Mouse (Mus musculus) embryonic facial prominence, embryonic 10.5 days (tissue): ENCODE data around the gene Gstm2. TPM values are rescaled to one million over a fixed set of nuclear protein-coding genes. Genes with fewer than 3 reads are reported as not detected.
A peak's percentile ranks its signal among the peaks of the same experiment; 100 is the strongest.
"Not testable (repeated sequence)": the region's sequence is repeated elsewhere in the genome, so short reads cannot be mapped to it uniquely, and the experiment has no call there.

Experiments
- DNase-seq: peaks from one replicate; pipeline ENCODE4 v3.0.0-alpha.2; 2017; ENCODE audit warnings: low spot score
- H3K27ac ChIP-seq: fragments of 300-500 bp; sonication (generic); replicated peaks from 2 replicates; pipeline ENCODE4 v1.5.1; 2016; ENCODE audit warnings: mild to moderate bottlenecking
- H3K27me3 ChIP-seq: fragments of 300-500 bp; sonication (generic); replicated peaks from 2 replicates; pipeline ENCODE4 v1.6.1; 2016; ENCODE audit warnings: low read depth, mild to moderate bottlenecking; ENCODE audit not compliant: poor library complexity, severe bottlenecking
- H3K36me3 ChIP-seq: fragments of 300-500 bp; sonication (generic); replicated peaks from 2 replicates; pipeline ENCODE4 v1.6.1; 2016; ENCODE audit warnings: mild to moderate bottlenecking, moderate library complexity
- H3K4me1 ChIP-seq: fragments of 300-500 bp; sonication (generic); 2 replicates; pipeline ENCODE4 v1.6.1; 2016
- H3K4me3 ChIP-seq: fragments of 300-500 bp; sonication (generic); 2 replicates; pipeline ENCODE4 v1.5.1; 2016; ENCODE audit warnings: mild to moderate bottlenecking, moderate library complexity
- H3K9me3 ChIP-seq: fragments of 300-500 bp; sonication (generic); 2 replicates; pipeline ENCODE4 v1.6.1; 2016; ENCODE audit warnings: mild to moderate bottlenecking
- WGBS: fragments of 180-500 bp; shearing (Covaris S2); methylation state at CpG from one replicate; pipeline ENCODE4 v1.1.7; 2016; 5-methylcytosine and 5-hydroxymethylcytosine counted together
- polyA plus RNA-seq: library from polyadenylated mRNA; unstranded; fragments of >200 nt; fragmentation: Nextera tagmentation; extraction: Ambion mirVana; gene quantifications from 2 replicates; pipeline ENCODE4 v1.2.1, GENCODE M21; 2016

The Gstm2 gene
- polyA plus RNA-seq, 1 experiment from 2014 or later = 21.0 TPM

DNA sequence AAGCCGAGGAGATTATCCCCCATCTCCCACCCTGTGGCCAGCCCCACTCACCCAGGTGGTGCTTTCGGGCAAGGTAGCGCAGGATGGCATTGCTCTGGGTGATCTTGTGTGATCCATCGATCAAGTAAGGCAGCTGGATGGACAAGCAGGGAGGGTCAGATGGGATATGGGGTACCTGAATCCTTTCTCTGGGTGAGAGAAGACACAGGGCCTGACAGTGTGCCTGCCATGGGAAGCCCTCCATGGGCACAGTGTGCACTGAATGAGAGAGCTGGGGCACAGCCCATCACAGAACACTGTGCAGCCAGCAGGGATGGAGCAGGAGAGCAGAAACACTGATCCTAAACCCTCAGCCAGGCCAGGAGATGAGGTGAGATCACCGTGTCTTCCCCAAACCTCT lies 30.2 kb upstream of the Gstm2 start:
- peak overlapping the region; percentile 60; the same call in 1 of the 2 replicates for H3K4me3 ChIP-seq
- H3K27ac ChIP-seq, H3K9me3 ChIP-seq, H3K27me3 ChIP-seq, DNase-seq, H3K36me3 ChIP-seq: not testable (repeated sequence)
- 83% methylated on average over 5 of the region's 5 CpGs for WGBS
- H3K4me1 ChIP-seq = peaks cover 22% of the 10 kb centered on the region

DNA sequence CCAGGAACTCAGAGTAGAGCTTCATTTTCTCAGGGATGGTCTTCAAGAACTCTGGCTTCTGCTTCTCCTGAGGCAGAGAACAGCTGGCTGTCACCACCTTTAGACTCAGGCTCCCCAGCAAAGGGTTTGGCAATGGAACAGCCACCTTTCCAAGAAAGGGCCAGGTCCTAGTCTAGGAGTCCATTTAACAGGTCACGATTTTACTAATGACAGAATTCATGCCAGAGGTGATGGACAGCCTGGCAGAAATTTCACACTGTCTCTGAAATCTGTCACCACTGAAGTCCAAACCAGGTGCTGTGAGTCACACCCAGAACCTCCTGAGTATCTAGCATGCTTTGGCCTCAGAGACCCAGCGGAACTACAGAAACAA lies 28.7 kb upstream of the Gstm2 start:
- H3K27ac ChIP-seq = no peak overlapping the region
- peaks cover 22% of the 10 kb centered on the region for H3K4me1 ChIP-seq
- H3K27me3 ChIP-seq = no peaks in the 10 kb centered on the region; the same call in 1 of the 2 replicates
- H3K9me3 ChIP-seq = no peaks in the 10 kb centered on the region
- no peak overlapping the region for H3K4me3 ChIP-seq
- 91% methylated on average over 2 of the region's 2 CpGs for WGBS
- no peak for DNase-seq
- no peaks in the 10 kb centered on the region for H3K36me3 ChIP-seq

DNA sequence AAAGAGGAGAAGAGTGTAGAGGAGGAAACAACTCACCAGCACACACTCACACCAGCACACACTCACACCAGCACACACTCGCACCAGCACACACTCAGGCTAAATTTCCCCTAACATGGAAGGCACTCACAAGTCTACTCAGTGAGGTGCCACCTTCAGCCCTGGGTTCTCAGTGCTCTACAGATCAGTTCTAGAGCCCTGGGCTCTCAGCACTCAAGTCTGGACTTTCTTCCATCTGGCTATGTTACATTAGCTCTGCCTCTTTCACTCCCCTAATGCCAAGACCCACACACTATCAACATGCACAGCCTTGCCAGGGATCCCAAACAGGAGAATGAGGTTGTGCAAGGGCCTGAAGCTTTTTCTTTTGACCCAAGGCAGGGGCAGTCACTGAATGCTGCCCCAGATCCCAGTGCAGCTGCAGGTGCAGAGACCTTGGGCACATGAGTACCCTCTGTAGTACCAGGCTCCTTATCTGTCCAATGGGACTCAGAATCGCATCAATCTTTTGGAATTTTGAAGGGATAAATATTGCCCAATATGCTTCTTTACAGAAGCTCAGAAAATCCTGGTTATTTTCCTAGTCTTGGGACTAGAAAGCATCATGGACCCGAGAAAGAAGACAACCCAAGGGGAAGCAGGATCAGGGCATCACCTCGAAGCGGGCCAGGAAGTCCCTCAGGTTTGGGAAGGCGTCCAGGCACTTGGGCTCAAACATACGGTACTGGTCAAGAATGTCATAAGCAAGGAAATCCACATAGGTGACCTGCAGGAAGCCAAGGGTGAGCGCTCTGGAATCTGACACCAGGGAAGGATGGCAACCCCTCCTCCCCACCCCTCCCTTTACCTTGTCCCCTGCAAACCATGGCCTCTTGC lies 28.1 kb upstream of the Gstm2 start:
- Histone ChIP-seq H3K9me3 (no peaks in the 10 kb centered on the region), H3K36me3 (no peaks in the 10 kb centered on the region), H3K4me3 (no peak overlapping the region), H3K4me1 (peaks cover 22% of the 10 kb centered on the region), H3K27me3 (no peaks in the 10 kb centered on the region; the same call in 1 of the 2 replicates), H3K27ac (no peak overlapping the region)
- 70% methylated on average over 8 of the region's 8 CpGs for WGBS
- DNase-seq = no peak

DNA sequence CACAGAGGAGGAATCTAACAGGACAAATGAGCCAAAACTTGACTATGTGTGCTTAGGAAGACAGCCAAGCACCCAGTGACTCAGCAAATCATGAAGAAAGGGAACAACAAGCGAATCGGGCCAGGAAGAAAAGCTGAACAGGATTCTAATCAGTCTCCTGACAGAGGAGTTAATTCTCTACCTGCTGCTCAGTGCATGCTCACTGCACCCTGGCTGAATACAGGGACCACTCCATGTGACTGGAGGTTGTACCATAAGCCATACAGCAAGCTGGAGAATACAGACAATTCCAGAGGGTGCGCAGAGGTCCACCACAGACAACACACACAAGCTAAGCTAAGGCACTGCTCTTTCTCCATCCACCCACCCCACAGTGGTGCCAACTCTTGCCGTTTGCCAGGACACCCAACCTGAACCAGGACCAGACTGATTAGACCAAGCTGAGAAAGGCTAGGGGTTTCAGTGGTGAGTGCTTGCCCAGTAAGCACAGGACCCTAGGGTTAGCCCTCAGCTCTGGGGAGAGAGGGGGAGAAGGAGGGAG lies 27.1 kb upstream of the Gstm2 start:
- H3K4me1 ChIP-seq = peaks cover 18% of the 10 kb centered on the region
- no peaks in the 10 kb centered on the region for H3K36me3 ChIP-seq
- no peak for DNase-seq
- 88% methylated on average over 4 of the region's 4 CpGs for WGBS
- H3K27ac ChIP-seq = no peak overlapping the region
- H3K4me3 ChIP-seq = no peak overlapping the region
- no peaks in the 10 kb centered on the region; the same call in 1 of the 2 replicates for H3K27me3 ChIP-seq
- no peaks in the 10 kb centered on the region for H3K9me3 ChIP-seq

DNA sequence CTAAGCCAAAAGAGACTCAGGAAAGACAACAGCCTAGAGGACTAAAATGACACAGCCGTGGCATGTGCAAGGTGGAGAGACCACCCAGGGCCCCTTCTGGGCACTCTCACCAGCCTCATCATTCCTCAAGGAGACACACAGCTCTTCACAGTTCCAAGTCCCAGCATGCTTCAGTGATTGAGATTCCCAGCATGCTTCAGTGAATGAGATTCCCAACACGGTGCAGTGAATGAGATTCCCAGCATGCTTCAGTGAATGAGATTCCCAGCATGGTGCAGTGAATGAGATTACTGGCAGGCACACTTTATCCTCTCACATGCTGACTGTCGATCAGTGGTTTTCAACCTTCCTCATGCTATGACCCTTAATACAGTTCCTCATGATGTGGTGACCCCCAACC lies 25.3 kb upstream of the Gstm2 start:
- Histone ChIP-seq H3K36me3 (no peaks in the 10 kb centered on the region), H3K4me1 (peaks cover 6% of the 10 kb centered on the region), H3K9me3 (no peaks in the 10 kb centered on the region), H3K27ac (no peak overlapping the region), H3K4me3 (no peak overlapping the region), H3K27me3 (no peaks in the 10 kb centered on the region; the same call in 1 of the 2 replicates)
- 65% methylated on average over 3 of the region's 3 CpGs for WGBS
- DNase-seq = no peak

DNA sequence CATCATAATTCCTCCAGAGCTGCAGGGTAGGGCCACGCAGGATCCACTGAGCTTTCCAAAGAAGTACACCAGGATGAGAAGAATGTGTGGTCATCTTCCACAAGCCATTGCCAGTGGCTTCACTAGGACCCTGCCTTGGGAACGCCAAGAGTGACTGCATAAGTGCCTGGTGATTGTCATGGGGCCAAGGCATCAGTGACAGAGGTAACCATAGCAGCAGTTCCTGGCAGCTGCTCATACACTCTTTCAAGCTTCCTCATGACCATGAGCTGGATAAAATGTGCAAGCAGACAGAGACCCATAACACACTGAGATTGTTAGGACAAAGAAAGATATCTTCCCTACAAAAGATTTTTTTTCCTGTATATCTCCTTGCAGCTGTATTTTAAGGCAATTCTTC lies 24.0 kb upstream of the Gstm2 start:
- peaks cover 2% of the 10 kb centered on the region; the same call in 1 of the 2 replicates for H3K4me1 ChIP-seq
- H3K36me3 ChIP-seq = no peaks in the 10 kb centered on the region
- DNase-seq = no peak
- no peaks in the 10 kb centered on the region for H3K27me3 ChIP-seq
- no peaks in the 10 kb centered on the region for H3K9me3 ChIP-seq
- H3K27ac ChIP-seq = no peak overlapping the region
- 77% methylated on average over 2 of the region's 2 CpGs for WGBS
- no peak overlapping the region for H3K4me3 ChIP-seq

DNA sequence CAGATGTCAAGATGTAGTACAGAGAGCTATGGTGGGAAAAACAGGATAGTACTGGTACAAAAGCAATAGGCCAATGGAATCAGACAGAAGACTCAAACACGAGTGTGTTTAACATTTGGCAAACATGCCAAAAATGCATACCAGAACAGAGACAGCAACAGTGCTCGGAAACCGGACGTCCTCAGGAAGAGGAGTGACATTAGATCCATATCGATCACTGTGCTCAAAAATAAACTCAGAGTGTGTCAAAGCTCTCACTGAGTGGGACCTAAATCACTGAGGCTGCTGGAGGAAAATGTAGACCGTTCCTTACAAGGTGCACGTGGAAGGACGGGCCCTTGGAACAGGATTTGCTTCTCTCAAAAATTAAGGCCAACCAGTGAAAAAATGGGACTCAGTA lies 15.8 kb upstream of the Gstm2 start:
- H3K27me3 ChIP-seq = no peaks in the 10 kb centered on the region
- WGBS = 85% methylated on average over 8 of the region's 8 CpGs
- H3K4me3 ChIP-seq = no peak overlapping the region
- H3K27ac ChIP-seq = no peak overlapping the region
- no peak for DNase-seq
- H3K36me3 ChIP-seq = no peaks in the 10 kb centered on the region
- H3K4me1 ChIP-seq = 0 out of 2 replicates have a peak, but pooled peaks cover 2% of the 10 kb centered on the region
- H3K9me3 ChIP-seq = no peaks in the 10 kb centered on the region

DNA sequence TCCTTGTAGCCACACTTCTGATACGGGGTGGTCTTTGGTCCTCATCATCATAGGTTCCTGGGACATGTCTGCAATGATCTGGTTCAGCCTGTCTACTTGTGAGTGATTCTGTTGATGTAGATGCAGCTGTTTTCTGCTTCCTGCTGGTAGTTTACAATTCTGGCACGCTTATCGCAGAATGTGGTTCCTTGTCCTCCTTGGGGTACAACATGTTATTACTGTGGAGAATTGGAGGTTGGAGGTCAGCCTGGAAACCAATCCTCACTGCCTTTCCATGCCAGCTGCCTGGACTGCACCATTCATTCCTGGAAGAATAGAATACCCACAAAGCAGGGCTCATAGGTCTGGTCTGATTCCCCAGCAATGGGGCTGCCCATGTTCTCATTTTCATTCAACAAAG lies 13.2 kb upstream of the Gstm2 start:
- Histone ChIP-seq H3K4me1 (0 out of 2 replicates have a peak, but pooled peaks cover 2% of the 10 kb centered on the region), H3K9me3 (no peaks in the 10 kb centered on the region), H3K27ac (no peak overlapping the region), H3K27me3 (no peaks in the 10 kb centered on the region), H3K4me3 (no peak overlapping the region), H3K36me3 (no peaks in the 10 kb centered on the region)
- no peak for DNase-seq
- 89% methylated on average over 3 of the region's 3 CpGs for WGBS

DNA sequence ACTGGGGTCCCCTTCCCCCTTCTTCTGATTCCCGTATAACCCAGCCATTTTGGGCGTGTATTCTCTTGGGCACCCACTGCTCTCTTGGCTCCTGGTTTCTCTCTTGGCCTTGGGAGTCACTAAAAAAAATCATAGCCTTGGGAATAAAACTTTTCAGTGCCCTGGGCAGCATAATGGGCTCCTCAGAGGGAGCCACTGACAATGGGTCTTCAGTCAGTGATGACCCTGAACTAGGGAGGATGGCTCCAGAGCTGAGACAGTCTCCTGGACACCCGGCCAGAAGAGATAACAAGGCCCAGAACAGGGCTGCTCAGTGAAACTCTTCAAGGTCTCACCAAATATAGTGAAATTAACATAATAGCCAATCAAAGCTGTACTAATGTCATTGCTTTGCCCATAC lies 12.3 kb upstream of the Gstm2 start:
- no peaks in the 10 kb centered on the region for H3K36me3 ChIP-seq
- 83% methylated on average over 3 of the region's 3 CpGs for WGBS
- no peaks in the 10 kb centered on the region for H3K27me3 ChIP-seq

DNA sequence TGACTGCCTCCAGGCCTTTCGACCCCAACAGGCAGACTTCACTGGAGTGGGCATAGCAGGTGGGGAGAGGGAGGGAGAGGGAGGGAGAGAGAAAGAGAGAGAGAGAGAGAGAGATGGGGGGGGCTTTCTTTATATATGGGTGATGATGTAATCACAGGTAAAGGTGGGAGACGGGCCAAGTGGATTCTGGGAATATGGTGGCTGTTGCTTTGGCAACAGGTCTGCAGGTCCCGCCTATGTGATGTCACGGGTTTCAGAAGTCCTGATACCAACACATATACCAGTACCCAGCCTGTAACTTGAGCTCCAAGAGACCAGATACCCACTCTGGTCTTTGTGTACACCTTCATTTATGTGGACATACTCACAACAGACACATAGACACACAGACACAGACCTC lies 10.3 kb upstream of the Gstm2 start:
- WGBS = 76% methylated on average over 4 of the region's 4 CpGs
- no peaks in the 10 kb centered on the region for H3K36me3 ChIP-seq
- no peak for DNase-seq

More for the DNA sequence above, 12.3 kb upstream of the Gstm2 start:
- H3K27ac ChIP-seq = no peak overlapping the region
- no peak overlapping the region for H3K4me3 ChIP-seq
- DNase-seq = no peak
- H3K9me3 ChIP-seq = 0 out of 2 replicates have a peak, but pooled peaks cover 3% of the 10 kb centered on the region
- H3K4me1 ChIP-seq = 0 out of 2 replicates have a peak, but pooled peaks cover 2% of the 10 kb centered on the region

DNA sequence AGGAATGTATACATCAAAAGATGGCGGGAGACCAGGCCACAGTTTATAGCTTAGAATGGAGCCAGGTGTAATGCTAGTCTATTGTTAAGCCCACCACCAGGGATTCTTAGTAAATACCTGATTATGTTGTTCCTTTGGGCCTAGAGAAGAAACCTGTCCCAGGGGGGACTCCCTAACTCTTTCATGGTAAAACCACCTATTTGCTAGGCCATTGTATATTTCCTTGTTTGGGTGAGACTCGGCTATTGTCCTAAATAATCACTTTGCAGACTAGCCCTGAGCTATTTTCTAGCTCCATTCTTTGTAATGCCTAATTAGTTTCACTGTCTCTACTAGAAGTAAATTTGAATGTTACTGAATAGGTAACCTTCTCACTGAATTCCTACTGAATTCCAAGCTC lies 9.7 kb upstream of the Gstm2 start:
- not testable (repeated sequence) for H3K4me1 ChIP-seq

More for the DNA sequence above, 10.3 kb upstream of the Gstm2 start:
- Histone ChIP-seq H3K4me3 (no peak overlapping the region), H3K27ac (no peak overlapping the region), H3K27me3 (no peaks in the 10 kb centered on the region), H3K4me1 (0 out of 2 replicates have a peak, but pooled peaks cover 2% of the 10 kb centered on the region), H3K9me3 (0 out of 2 replicates have a peak, but pooled peaks cover 3% of the 10 kb centered on the region)

DNA sequence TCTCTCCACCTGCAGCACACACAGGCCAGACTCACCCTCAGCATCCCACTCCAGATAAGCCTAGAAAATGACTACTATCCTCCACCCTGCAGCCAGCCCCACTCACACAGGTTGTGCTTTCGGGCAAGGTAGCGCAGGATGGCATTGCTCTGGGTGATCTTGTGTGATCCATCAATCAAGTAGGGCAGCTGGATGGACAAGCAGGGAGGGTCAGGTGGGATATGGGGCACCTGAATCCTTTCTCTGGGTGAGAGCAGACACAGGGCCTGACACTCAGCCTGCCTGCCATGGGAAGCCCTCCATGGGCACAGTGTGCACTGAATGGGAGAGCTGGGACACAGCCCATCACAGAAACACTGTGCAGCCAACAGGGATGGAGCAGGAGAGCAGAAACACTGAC lies 1.1 kb downstream of the Gstm2 start:
- H3K9me3 ChIP-seq, H3K27ac ChIP-seq, H3K36me3 ChIP-seq, H3K27me3 ChIP-seq, DNase-seq, H3K4me3 ChIP-seq: not testable (repeated sequence)
- peaks cover 12% of the 10 kb centered on the region for H3K4me1 ChIP-seq
- WGBS = 96% methylated on average over 2 of the region's 2 CpGs

More for the DNA sequence above, 9.7 kb upstream of the Gstm2 start:
- not testable (repeated sequence) for H3K36me3 ChIP-seq, H3K27ac ChIP-seq, DNase-seq, H3K9me3 ChIP-seq, H3K27me3 ChIP-seq, H3K4me3 ChIP-seq
- WGBS = 63% methylated on average over 2 of the region's 2 CpGs

DNA sequence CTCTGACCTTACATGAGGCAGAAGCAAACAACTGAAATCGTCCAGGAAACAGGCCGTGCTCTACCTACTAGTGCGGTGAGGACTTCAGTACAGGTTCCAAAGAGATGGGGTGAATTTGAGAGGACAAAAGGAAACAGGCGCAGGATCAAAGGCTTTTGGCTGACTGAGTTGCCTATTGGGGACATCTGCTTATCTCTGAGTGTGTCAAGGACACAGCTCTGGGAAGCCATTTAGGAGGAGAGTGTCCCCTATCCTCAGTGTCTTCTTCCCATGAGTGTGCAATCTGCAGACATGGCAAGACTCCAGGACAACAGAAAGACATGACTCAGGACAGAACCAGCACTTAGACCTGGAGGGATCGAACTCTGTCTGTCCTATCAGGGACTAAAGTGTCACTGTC lies 1.8 kb downstream of the Gstm2 start:
- H3K27me3 ChIP-seq = no peaks in the 10 kb centered on the region
- 88% methylated on average over 5 of the region's 5 CpGs for WGBS

More for the DNA sequence above, 1.8 kb downstream of the Gstm2 start:
- no peak for DNase-seq
- no peaks in the 10 kb centered on the region for H3K36me3 ChIP-seq
- no peak overlapping the region for H3K4me3 ChIP-seq
- peaks cover 12% of the 10 kb centered on the region for H3K4me1 ChIP-seq
- H3K9me3 ChIP-seq = no peaks in the 10 kb centered on the region
- no peak overlapping the region for H3K27ac ChIP-seq
